Mouse (Mus musculus): Measurements from ENCODE around the gene Slc17a4. TPM values are rescaled to one million over a fixed set of nuclear protein-coding genes. Genes with fewer than 3 reads are reported as not detected.

Slc17a4 gene
- polyA plus RNA-seq, 1 experiment = not detected

GRCm38 (mm10) chr13:23911335-23911734 is 3.5 kb downstream of the Slc17a4 start:
- H3K79me3 ChIP-seq (ENCODE audit: low read depth) = no peaks in the 10 kb centered on the region
- no peaks in the 10 kb centered on the region for H3K79me2 ChIP-seq (ENCODE audit: control insufficient read depth, insufficient read depth)
- no peak overlapping the region for H3ac ChIP-seq (ENCODE audit: control insufficient read depth, insufficient read length, low read depth)
- TF ChIP-seq MYOG (IDR thresholded peaks at IDR 0.05; ENCODE audit: control insufficient read depth, extremely low read depth, insufficient read length) = no peak
- no peak for TF ChIP-seq CTCF (IDR thresholded peaks at IDR 0.05; ENCODE audit: control insufficient read depth, insufficient read depth, insufficient read length)
- no peak for TF ChIP-seq CEBPB (IDR thresholded peaks at IDR 0.05; ENCODE audit: low read depth)
- no peak for TF ChIP-seq USF1 (IDR thresholded peaks at IDR 0.05; ENCODE audit: low read depth)
- no peak for TF ChIP-seq MAX (IDR thresholded peaks at IDR 0.05)
- TF ChIP-seq MYOD1 (IDR thresholded peaks at IDR 0.05; ENCODE audit: control insufficient read depth, insufficient read length, low read depth) = no peak
- no peak for TF ChIP-seq FOSL1 (IDR thresholded peaks at IDR 0.05; ENCODE audit: insufficient read depth, low read length, poor library complexity, severe bottlenecking)
- no peaks in the 10 kb centered on the region for H3K27me3 ChIP-seq (ENCODE audit: control insufficient read depth, insufficient read depth, insufficient read length)
- no peaks in the 10 kb centered on the region for H3K36me3 ChIP-seq (ENCODE audit: control insufficient read depth, insufficient read depth)
- no peak overlapping the region for H3K4me3 ChIP-seq (ENCODE audit: insufficient read depth, poor library complexity, severe bottlenecking)

- H3K4me3 ChIP-seq (ENCODE audit: insufficient read depth, poor library complexity, severe bottlenecking) = no peak overlapping the region
- TF ChIP-seq CEBPB (IDR thresholded peaks at IDR 0.05; ENCODE audit: low read depth) = no peak
- H3K79me3 ChIP-seq (ENCODE audit: low read depth) = no peaks in the 10 kb centered on the region
- no peaks in the 10 kb centered on the region for H3K79me2 ChIP-seq (ENCODE audit: control insufficient read depth, insufficient read depth)
- H3K27me3 ChIP-seq (ENCODE audit: control insufficient read depth, insufficient read depth, insufficient read length) = no peaks in the 10 kb centered on the region
- no peaks in the 10 kb centered on the region for H3K36me3 ChIP-seq (ENCODE audit: control insufficient read depth, insufficient read depth)
- H3ac ChIP-seq (ENCODE audit: control insufficient read depth, insufficient read length, low read depth) = no peak overlapping the region
Measured at GRCm38 (mm10) chr13:23910121-23910520, 4.7 kb downstream of the Slc17a4 start.

DNA sequence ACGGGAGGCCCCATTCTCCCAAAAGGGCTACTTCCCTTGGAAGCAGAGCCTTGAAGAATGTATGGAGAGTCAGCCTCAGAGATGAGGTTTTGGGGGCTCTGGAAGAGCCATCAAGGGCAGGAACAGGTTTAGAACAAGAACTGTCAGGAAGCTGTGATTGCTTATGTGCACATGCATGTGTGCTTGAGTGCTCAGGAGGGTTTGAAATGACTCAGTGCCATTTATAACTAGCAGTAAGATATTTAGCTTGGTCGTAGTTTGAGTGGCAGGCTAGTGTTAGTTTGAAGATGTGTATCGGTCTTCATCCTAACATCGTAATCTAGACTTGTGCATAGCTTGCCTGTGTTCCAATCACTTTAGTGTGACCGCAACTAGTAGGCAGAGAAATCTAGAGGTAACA is 7.9 kb downstream of the Slc17a4 start:
- no peaks in the 10 kb centered on the region for H3K36me3 ChIP-seq (ENCODE audit: control insufficient read depth, insufficient read depth)
- no peak overlapping the region for H3K4me3 ChIP-seq (ENCODE audit: insufficient read depth, poor library complexity, severe bottlenecking)
- no peaks in the 10 kb centered on the region for H3K79me3 ChIP-seq (ENCODE audit: low read depth)
- H3ac ChIP-seq (ENCODE audit: control insufficient read depth, insufficient read length, low read depth) = no peak overlapping the region
- peaks cover 10% of the 10 kb centered on the region for H3K27me3 ChIP-seq (ENCODE audit: control insufficient read depth, insufficient read depth, insufficient read length)
- TF ChIP-seq CTCF (IDR thresholded peaks at IDR 0.05; ENCODE audit: control insufficient read depth, insufficient read depth, insufficient read length) (no peak), FOSL1 (IDR thresholded peaks at IDR 0.05; ENCODE audit: insufficient read depth, low read length, poor library complexity, severe bottlenecking) (no peak), MAX (IDR thresholded peaks at IDR 0.05) (no peak), CEBPB (IDR thresholded peaks at IDR 0.05; ENCODE audit: low read depth) (no peak), MYOD1 (IDR thresholded peaks at IDR 0.05; ENCODE audit: control insufficient read depth, insufficient read length, low read depth) (no peak)
- no peaks in the 10 kb centered on the region for H3K79me2 ChIP-seq (ENCODE audit: control insufficient read depth, insufficient read depth)

- no peaks in the 10 kb centered on the region for H3K79me2 ChIP-seq (ENCODE audit: control insufficient read depth, insufficient read depth)
- H3K27me3 ChIP-seq (ENCODE audit: control insufficient read depth, insufficient read depth, insufficient read length) = peaks cover 19% of the 10 kb centered on the region
- H3K79me3 ChIP-seq (ENCODE audit: low read depth) = no peaks in the 10 kb centered on the region
- no peak overlapping the region for H3ac ChIP-seq (ENCODE audit: control insufficient read depth, insufficient read length, low read depth)
- no peaks in the 10 kb centered on the region for H3K36me3 ChIP-seq (ENCODE audit: control insufficient read depth, insufficient read depth)
- no peak overlapping the region for H3K4me3 ChIP-seq (ENCODE audit: insufficient read depth, poor library complexity, severe bottlenecking)
- TF ChIP-seq CEBPB (IDR thresholded peaks at IDR 0.05; ENCODE audit: low read depth) (no peak), MYOG (IDR thresholded peaks at IDR 0.05; ENCODE audit: control insufficient read depth, extremely low read depth, insufficient read length) (no peak), MYOD1 (IDR thresholded peaks at IDR 0.05; ENCODE audit: control insufficient read depth, insufficient read length, low read depth) (no peak), CTCF (IDR thresholded peaks at IDR 0.05; ENCODE audit: control insufficient read depth, insufficient read depth, insufficient read length) (no peak), FOSL1 (IDR thresholded peaks at IDR 0.05; ENCODE audit: insufficient read depth, low read length, poor library complexity, severe bottlenecking) (no peak), MAX (IDR thresholded peaks at IDR 0.05) (no peak), USF1 (IDR thresholded peaks at IDR 0.05; ENCODE audit: low read depth) (no peak)
Measured at GRCm38 (mm10) chr13:23898242-23898641, 16.6 kb downstream of the Slc17a4 start.

- H3K79me2 ChIP-seq (ENCODE audit: control insufficient read depth, insufficient read depth) = no peaks in the 10 kb centered on the region
- TF ChIP-seq USF1 (IDR thresholded peaks at IDR 0.05; ENCODE audit: low read depth) (no peak), MYOD1 (IDR thresholded peaks at IDR 0.05; ENCODE audit: control insufficient read depth, insufficient read length, low read depth) (no peak), MYOG (IDR thresholded peaks at IDR 0.05; ENCODE audit: control insufficient read depth, extremely low read depth, insufficient read length) (no peak), CTCF (IDR thresholded peaks at IDR 0.05; ENCODE audit: control insufficient read depth, insufficient read depth, insufficient read length) (no peak), CEBPB (IDR thresholded peaks at IDR 0.05; ENCODE audit: low read depth) (no peak)
- no peaks in the 10 kb centered on the region for H3K79me3 ChIP-seq (ENCODE audit: low read depth)
- no peak overlapping the region for H3ac ChIP-seq (ENCODE audit: control insufficient read depth, insufficient read length, low read depth)
- no peak overlapping the region for H3K4me3 ChIP-seq (ENCODE audit: insufficient read depth, poor library complexity, severe bottlenecking)
- H3K27me3 ChIP-seq (ENCODE audit: control insufficient read depth, insufficient read depth, insufficient read length) = peaks cover 4% of the 10 kb centered on the region
- H3K36me3 ChIP-seq (ENCODE audit: control insufficient read depth, insufficient read depth) = no peaks in the 10 kb centered on the region
Measured at GRCm38 (mm10) chr13:23893269-23893593, 21.6 kb downstream of the Slc17a4 start.

DNA sequence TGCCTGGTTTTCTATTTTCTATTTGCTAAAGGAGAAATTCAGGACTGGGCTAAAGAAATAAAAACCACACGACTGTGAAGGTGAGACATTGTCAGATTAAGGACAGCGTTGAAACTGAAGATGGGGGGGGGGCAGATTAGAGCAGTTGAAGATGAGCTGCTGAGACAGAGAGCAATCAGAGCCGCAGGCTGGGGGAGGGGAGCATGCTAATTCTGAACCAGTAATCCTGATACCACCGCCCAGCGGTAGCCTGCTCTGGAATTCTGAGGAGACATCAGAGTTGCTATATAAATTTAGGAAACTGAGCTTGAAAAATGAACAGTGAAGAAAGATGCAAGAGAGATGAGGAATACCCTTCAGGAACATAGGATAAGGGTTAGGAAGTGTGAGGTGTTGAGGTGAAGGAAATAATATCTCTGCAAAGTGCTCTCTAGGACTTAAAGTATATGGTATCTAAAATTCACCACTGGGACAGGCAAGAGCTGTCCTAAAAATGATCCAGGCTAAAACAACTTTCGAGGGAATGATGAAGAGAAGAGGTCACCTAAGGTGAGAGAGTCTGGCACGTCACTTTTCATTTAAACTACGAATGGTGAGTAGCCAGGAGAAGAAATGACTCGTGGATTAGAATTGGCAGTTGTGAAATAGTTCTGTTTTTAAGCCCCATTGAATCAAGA is 22.1 kb downstream of the Slc17a4 start:
- no peak for TF ChIP-seq MAX (IDR thresholded peaks at IDR 0.05)
- no peak for TF ChIP-seq MYOG (IDR thresholded peaks at IDR 0.05; ENCODE audit: control insufficient read depth, extremely low read depth, insufficient read length)
- TF ChIP-seq MYOD1 (IDR thresholded peaks at IDR 0.05; ENCODE audit: control insufficient read depth, insufficient read length, low read depth) = no peak
- no peak for TF ChIP-seq FOSL1 (IDR thresholded peaks at IDR 0.05; ENCODE audit: insufficient read depth, low read length, poor library complexity, severe bottlenecking)
- no peak for TF ChIP-seq CTCF (IDR thresholded peaks at IDR 0.05; ENCODE audit: control insufficient read depth, insufficient read depth, insufficient read length)
- TF ChIP-seq USF1 (IDR thresholded peaks at IDR 0.05; ENCODE audit: low read depth) = no peak
- TF ChIP-seq CEBPB (IDR thresholded peaks at IDR 0.05; ENCODE audit: low read depth) = no peak
- H3K79me2 ChIP-seq (ENCODE audit: control insufficient read depth, insufficient read depth) = no peaks in the 10 kb centered on the region
- no peaks in the 10 kb centered on the region for H3K79me3 ChIP-seq (ENCODE audit: low read depth)
- no peaks in the 10 kb centered on the region for H3K36me3 ChIP-seq (ENCODE audit: control insufficient read depth, insufficient read depth)
- no peak overlapping the region for H3K4me3 ChIP-seq (ENCODE audit: insufficient read depth, poor library complexity, severe bottlenecking)
- H3ac ChIP-seq (ENCODE audit: control insufficient read depth, insufficient read length, low read depth) = no peak overlapping the region
- peaks cover 4% of the 10 kb centered on the region for H3K27me3 ChIP-seq (ENCODE audit: control insufficient read depth, insufficient read depth, insufficient read length)
